Mouse (Mus musculus): Measurements from ENCODE around the gene Scfd2. TPM values are rescaled to one million over a fixed set of nuclear protein-coding genes. Genes with fewer than 3 reads are reported as not detected.

Gene Scfd2
- total RNA-seq, 2 experiments from 2014 or later = 20.1 to 21.1 TPM

Other genes with a start within 250 kb of the Scfd2 start
- 10 to 100 TPM; 74.2 to 86.6 TPM for gene Fip1l1, start 3.7 kb upstream of the Scfd2 start, total RNA-seq (2021)
- 1 to 10 TPM; 3.6 to 5.1 TPM for gene Lnx1, start 171.2 kb upstream of the Scfd2 start, total RNA-seq (2021)